Mouse (Mus musculus): ENCODE results near the gene Apeh.

- TF ChIP-seq POLR2A (IDR thresholded peaks at IDR 0.05; ENCODE audit: extremely low read depth, insufficient read depth, low read length) (no peak), CTCF (IDR thresholded peaks at IDR 0.05; ENCODE audit: low read depth, low read length) (no peak)
These were observed 21.9 kb downstream of the Apeh start for GRCm38 (mm10) chr9:108072481-108072924.
